Mouse (Mus musculus) brain, embryonic 14.5 days (tissue): ENCODE measurements at regions not wholly inside any gene's neighbourhood (a gene's known extent, or its start where the extent isn't known, plus 50 kb on each side); places are given as distances from the start of the nearest gene placed in this dataset.
"Not testable (repeated sequence)": the region's sequence is repeated elsewhere in the genome, so short reads cannot be mapped to it uniquely, and the experiment has no call there.

Experiments used
- DNase-seq: peaks from one replicate; pipeline ENCODE4 v3.0.0-alpha.2; 2011; ENCODE audit warnings: low read depth
- CTCF ChIP-seq: fragments of 200-500 bp; IDR thresholded peaks from 2 replicates; pipeline ENCODE4 v1.5.1; 2012; ENCODE audit warnings: inconsistent platforms, mild to moderate bottlenecking, moderate library complexity, borderline replicate concordance; ENCODE audit not compliant: insufficient read depth, insufficient read length; ENCODE audit errors: extremely low read depth
- POLR2A ChIP-seq: fragments of 200-500 bp; IDR thresholded peaks from 2 replicates; pipeline ENCODE4 v1.6.1; 2012; ENCODE audit warnings: mild to moderate bottlenecking, inconsistent platforms, borderline replicate concordance; ENCODE audit not compliant: poor library complexity, insufficient read depth, insufficient read length, severe bottlenecking; ENCODE audit errors: extremely low read depth

DNA sequence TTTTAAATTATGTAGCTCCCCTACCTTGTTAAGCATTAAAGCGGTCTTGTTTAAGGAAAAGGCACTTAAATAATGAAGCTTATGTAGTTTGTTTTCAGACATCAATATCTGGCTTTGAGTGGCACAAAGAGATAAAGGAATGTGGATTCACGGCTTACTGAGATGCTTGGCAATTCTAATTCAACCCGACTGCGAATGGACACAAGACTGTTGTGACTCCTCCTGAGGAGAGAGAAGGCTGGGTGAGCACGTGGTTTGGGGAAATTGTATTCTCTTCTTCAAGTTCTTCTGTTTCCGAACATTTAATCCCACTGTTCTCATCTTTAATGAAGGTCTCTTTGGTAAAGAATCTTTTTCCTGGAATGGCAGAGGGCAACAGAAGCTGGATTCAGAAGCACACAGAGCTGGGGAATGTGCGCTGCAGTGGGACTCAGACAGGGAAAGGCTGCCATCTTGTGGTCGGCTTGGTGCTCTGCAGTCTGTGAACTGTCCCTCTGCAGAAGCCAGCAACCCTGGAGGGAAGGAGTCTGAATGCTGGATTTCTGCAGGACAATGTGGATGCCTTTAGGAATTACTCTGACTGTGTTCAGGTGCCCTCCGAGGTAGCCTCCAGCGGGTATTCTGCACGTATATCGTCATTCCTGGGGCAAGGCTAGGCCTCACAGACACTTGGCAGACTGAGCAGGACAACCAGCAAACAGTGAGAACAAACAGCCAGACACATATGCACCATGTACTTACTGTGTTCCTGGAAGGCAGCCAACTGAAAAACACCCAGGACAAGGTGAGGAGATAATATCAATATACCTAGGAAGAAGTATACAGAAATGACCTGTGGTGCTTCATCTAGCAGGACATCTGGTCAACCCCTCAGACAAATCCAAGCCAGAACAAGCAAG is 54.0 kb upstream of the Pax1 start:
- peak; percentile 100 for TF ChIP-seq CTCF
- TF ChIP-seq POLR2A: no peak
- DNase-seq: peak; percentile 88

DNA sequence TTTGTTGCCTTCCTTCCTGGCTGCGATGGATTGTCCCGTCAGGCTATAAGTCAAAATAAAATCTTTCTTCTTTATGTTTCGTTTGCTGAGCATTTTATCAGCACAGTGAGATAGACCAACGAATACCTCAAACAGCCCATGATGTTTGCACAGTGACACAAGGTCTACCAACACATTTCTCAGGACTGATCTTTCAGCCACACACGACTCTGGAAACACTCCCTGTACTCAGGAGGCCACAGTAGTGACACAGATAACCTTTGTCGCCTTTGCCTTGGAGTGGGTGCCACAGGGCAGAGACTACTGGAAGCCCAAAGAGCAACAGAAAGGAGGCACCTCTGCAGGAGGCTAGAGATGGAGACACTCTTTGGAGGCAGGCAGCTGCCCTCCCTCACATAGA is 55.0 kb upstream of the Pax1 start:
- DNase-seq: no peak
- no peak for TF ChIP-seq POLR2A
- no peak for TF ChIP-seq CTCF

DNA sequence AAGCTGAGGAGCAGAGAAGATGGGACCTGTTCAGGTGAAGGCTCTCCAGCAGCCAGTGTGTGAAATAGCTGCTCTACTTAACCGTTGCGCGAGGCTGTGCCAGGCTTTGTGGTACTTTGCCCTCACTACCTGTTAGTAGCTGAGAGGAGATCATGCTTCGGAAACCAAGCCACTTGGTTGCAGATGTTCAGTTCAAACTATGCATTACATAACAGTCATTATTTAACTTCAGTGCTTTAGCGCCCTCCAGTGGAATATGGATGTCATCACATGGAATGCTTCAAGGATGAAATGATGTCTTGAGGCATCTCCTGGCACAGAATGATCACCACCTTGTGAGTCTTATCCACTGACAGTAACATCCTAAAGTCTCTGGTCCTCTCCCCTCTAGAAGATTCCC is 56.5 kb upstream of the Pax1 start:
- peak; percentile 78 for DNase-seq
- peak; percentile 64; the same call in 1 of the 2 replicates for TF ChIP-seq CTCF
- no peak for TF ChIP-seq POLR2A

DNA sequence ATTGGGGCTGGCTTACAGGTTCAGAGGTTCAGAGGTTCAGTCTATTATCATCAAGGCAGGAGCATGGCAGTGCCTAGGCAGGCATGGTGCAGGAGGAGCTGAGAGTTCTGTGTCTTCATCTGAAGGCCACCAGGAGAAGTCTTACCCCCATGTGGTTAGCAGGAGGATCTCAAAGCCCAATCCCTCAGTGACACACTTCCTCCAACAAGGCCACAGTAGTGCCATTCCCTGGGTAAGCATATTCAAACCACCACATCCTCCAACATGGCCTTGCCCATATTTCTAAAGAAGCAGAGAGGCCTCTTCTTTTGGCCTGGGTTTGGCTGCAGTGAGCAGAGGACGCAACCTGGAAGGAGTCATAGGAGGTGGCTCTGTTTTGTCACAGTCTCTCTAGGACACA is 61.2 kb upstream of the Pax1 start:
- no peak for TF ChIP-seq POLR2A
- DNase-seq: no peak

DNA sequence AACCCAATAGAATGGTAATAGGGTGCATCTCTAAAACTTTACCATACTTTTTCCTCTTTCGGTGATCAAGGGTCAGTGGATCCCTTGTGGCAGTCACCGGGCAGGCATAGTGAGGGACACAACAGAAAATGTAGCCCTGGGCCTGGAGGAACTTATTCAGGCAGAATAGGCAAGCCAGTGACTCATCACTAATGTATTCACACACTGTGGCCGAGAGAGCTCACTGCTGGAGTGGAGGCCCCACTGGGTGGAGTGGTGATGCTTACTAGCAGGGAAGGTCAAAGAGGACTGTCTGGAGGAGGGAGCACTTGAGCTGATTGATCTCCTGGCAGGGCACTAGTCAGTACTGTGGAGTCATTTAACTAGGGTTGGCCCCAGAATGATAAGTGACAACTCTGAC is 62.4 kb upstream of the Pax1 start:
- TF ChIP-seq POLR2A (no peak), CTCF (no peak)
- no peak for DNase-seq

DNA sequence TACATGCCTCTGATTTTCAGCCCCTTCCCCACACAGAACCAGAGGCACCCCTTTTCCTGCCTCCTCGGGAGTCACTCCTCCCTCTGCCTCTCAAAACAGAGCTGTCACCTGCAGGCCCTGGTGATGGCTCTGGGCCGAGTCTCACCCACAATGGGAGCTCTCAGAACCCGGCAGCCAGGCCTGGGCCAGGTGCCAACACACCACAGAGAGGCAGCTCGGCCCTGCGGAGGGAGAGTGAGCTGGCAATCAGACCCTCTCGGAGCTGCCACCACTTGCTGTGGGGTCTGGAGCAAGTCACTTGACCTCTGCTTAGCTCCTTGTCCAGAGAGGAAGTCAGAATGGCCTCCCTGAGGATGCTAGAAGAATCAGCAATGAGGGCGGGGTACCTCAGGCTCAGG is 63.2 kb upstream of the Pax1 start:
- TF ChIP-seq POLR2A: no peak
- TF ChIP-seq CTCF: no peak
- peak; percentile 96 for DNase-seq

DNA sequence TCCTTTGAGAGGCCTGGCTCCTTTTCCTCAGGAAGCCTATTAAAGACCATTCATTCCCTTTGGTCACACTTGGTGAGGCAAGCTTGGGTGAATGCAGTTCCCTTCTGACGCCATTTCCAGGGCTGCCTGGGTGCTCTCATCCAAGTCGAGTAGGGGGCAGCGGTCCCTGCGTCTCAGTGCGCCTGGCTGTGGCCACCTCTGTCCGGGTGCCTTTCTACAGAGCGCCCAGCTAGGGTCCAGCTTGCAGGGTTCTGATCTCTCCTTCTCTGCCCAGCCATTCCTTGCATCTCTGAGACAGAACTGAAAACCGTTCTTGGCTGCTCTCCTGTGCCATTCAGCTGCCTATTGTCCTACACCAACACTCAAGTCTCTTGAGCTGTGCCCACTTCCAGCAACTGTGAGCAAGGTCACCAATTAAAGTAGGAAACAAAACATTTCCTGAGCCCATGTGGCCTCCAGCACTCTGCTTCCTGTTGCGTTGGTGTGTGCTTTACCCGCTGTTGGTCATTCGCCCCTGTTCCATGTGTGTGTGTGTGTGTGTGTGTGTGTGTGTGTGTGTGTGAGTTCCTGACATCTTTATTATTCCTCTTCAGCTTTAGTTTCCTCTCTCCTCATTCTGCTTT is 63.7 kb upstream of the Pax1 start:
- peak; percentile 87 for DNase-seq

DNA sequence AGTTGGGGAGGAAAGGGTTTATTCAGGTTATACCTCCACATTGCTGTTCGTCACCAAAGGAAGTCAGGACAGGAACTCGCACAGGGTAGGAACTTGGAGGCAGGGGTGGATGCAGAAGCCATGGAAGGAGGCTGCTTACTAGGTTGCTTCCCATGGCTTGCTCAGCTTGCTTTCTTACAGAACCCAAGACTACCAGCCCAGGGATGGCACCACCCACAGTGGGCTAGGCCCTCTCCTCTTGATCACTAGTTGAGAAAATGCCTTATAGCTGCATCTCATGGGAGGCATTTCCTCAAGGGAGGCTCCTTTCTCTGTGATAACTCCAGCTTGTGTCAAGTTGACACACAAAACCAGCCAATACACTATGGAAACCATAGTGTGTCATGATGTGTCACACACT is 66.8 kb upstream of the Pax1 start:
- not testable (repeated sequence) for DNase-seq

More for the DNA sequence above, 63.7 kb upstream of the Pax1 start:
- TF ChIP-seq POLR2A (no peak), CTCF (no peak)

DNA sequence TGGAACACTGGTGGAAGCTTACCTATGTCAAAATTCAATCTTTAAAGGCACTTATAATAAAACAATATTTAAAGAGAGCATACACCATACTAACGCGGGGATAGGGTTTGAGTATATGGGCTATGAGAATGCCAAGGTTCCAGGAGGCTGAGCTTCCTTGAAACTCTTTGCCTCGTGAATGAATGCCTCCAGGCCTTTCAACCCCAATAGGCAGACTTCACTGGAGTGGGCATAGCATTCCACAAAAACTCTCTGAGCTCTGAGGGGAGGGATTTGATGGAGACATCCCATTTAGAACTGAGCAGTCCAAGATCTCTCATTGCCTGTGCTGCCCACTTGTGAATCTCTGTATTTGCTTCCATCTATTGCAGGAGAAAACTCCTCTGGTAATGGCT is 68.4 kb upstream of the Pax1 start:
- TF ChIP-seq CTCF (no peak), POLR2A (no peak)
- DNase-seq: no peak

DNA sequence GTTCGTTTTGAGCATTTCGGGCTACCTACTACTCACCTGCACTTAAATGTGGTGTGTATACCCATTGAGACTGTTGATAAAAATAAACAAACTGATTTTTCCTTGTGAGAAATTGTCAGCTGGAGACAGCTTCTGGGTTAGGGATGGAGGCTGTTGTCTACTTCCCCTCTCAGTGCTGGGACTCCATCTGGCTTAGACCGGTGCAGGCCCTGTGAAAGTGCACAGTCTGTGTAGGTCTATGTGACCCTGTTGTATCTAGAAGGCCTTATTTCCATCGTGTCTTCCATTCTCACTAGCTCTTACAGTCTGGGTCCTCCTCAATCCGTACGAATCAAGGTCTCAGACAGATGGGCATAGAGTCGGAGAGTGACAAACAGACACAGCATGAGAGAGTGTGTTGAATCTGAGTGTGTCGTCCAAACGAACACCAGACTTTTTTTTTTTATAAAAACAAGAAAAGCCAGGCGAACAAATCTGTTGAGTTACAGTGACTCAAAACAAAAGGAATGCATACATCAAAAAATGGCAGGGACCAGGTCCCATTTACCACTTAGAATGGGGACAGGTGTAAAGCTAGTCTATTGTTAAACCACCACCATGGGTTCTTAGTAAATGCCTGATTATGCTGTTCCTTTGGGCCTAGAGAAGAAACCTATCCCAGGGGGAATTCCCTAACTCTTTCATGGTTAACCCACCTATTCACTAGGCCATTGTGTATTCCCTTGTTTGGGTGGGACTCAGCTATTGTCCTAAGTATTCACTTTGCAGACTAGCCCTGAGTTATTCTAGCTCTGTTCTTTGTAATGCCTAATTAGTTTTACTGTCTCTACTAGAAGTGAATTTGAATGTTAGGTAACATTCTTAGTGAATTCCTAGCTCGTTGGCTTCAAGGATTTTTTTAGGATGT is 69.1 kb upstream of the Pax1 start:
- TF ChIP-seq CTCF (no peak), POLR2A (no peak)
- DNase-seq: no peak

DNA sequence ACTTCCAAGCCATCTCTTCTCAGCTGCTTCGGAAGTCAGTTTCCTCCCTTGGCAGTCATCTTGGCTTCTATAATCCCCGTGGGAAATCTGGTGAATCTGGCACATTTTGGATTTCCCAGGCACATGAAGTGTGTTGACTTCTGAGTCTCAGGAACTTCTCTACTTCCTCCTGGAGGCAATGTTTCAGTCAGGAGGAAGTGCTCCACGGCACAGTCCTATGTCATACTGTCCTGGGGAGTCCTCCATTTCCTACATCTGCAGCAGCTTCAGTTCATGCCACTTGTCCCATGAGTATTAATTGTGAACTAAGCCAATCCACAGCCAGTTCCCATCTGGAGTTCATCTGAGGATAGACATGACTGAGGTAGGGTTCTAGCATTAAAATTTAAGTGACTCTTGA is 78.3 kb upstream of the Pax1 start:
- DNase-seq: no peak
- TF ChIP-seq CTCF (no peak), POLR2A (no peak)
